Mouse (Mus musculus) limb, embryonic 13.5 days (tissue): ENCODE results near the gene Reep6. TPM values are rescaled to one million over a fixed set of nuclear protein-coding genes. Genes with fewer than 3 reads are reported as not detected.

Experiments
- ATAC-seq: fragments of 200-750 bp; cut with Nextera tagmentation; 2 replicates; pipeline ENCODE4 v1.8.0; 2017; ENCODE audit warnings: low read depth, moderate number of reproducible peaks, moderate TSS enrichment; ENCODE audit not compliant: low FRiP score
- H3K27ac ChIP-seq: fragments of 300-500 bp; sonication (generic); 2 replicates; pipeline ENCODE4 v1.5.1; 2015; ENCODE audit warnings: inconsistent platforms, mild to moderate bottlenecking, moderate library complexity
- H3K27me3 ChIP-seq: fragments of 300-500 bp; sonication (generic); 2 replicates; pipeline ENCODE4 v1.6.1; 2015; ENCODE audit warnings: mild to moderate bottlenecking, inconsistent platforms
- H3K36me3 ChIP-seq: fragments of 300-500 bp; sonication (generic); 2 replicates; pipeline ENCODE4 v1.6.1; 2015; ENCODE audit warnings: inconsistent platforms, mild to moderate bottlenecking, moderate library complexity
- H3K4me1 ChIP-seq: fragments of 300-500 bp; sonication (generic); 2 replicates; pipeline ENCODE4 v1.6.1; 2015; ENCODE audit warnings: inconsistent platforms
- H3K4me2 ChIP-seq: fragments of 300-500 bp; sonication (generic); replicated peaks from 2 replicates; pipeline ENCODE4 v1.6.1; 2015; ENCODE audit warnings: inconsistent platforms, mild to moderate bottlenecking, moderate library complexity
- H3K4me3 ChIP-seq: fragments of 300-500 bp; sonication (generic); 2 replicates; pipeline ENCODE4 v1.5.1; 2015; ENCODE audit warnings: moderate library complexity, mild to moderate bottlenecking, inconsistent platforms
- H3K9ac ChIP-seq: fragments of 300-500 bp; sonication (generic); 2 replicates; pipeline ENCODE4 v1.6.1; 2015; ENCODE audit warnings: mild to moderate bottlenecking, inconsistent platforms
- H3K9me3 ChIP-seq: fragments of 300-500 bp; sonication (generic); 2 replicates; pipeline ENCODE4 v1.6.1; 2016; ENCODE audit warnings: inconsistent platforms
- WGBS: fragments of 180-500 bp; shearing (Covaris S2); methylation state at CpG from one replicate; pipeline ENCODE4 v1.1.7; 2015; 5-methylcytosine and 5-hydroxymethylcytosine counted together
- microRNA-seq: library from miRNA; unstranded; fragments of <30 nt; microRNA quantifications from one replicate; pipeline ENCODE4, GENCODE M21; 2016
- polyA plus RNA-seq: library from polyadenylated mRNA; unstranded; fragments of >200 nt; fragmentation: Nextera tagmentation; extraction: Ambion mirVana; gene quantifications from 2 replicates; pipeline ENCODE4 v1.2.1, GENCODE M21; 2015

The Reep6 gene
- polyA plus RNA-seq, 1 experiment from 2014 or later = 6.3 TPM

- WGBS = 71% methylated on average over 7 of the region's 7 CpGs
- no peaks in the 10 kb centered on the region for H3K27me3 ChIP-seq
- peaks cover 46% of the 10 kb centered on the region for H3K4me1 ChIP-seq
- H3K9ac ChIP-seq = peak overlapping the region; percentile 99
- H3K36me3 ChIP-seq = peaks cover 51% of the 10 kb centered on the region
- no peak overlapping the region; the same call in 1 of the 2 replicates for H3K27ac ChIP-seq
- H3K4me2 ChIP-seq = peak overlapping the region; percentile 95
- ATAC-seq = no peak
- H3K9me3 ChIP-seq = no peaks in the 10 kb centered on the region
- H3K4me3 ChIP-seq = peak overlapping the region; percentile 97
Measured at GRCm38 (mm10) chr10:80384709-80385108, 55.0 kb downstream of the Reep6 start.

DNA sequence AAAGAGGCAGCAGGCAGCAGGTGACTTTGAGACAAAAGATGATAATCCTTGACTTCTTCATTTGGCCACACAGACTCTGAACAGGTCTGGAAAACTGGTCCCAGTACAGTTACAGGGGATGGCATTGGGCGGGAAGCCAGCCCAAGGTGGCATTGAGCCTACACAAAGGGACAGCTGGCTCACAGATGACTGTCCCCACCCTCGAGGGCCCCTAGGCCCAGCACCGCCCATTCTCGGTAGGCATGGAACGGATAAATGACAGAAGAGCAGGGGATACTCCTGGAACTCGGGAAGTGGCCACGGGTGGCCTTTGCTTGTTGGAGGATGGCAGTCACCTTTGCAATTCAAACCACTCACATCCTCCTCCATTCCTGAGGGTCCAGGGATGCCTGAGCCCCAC is 55.6 kb downstream of the Reep6 start:
- ATAC-seq = no peak
- H3K27ac ChIP-seq = peak overlapping the region; percentile 80
- peak overlapping the region; percentile 99 for H3K9ac ChIP-seq
- peaks cover 46% of the 10 kb centered on the region for H3K4me1 ChIP-seq
- no peaks in the 10 kb centered on the region for H3K9me3 ChIP-seq
- peak overlapping the region; percentile 97 for H3K4me3 ChIP-seq
- H3K36me3 ChIP-seq = peaks cover 51% of the 10 kb centered on the region
- no peaks in the 10 kb centered on the region for H3K27me3 ChIP-seq
- WGBS = 15% methylated on average over 7 of the region's 7 CpGs
- H3K4me2 ChIP-seq = peak overlapping the region; percentile 95

Small RNA genes lying within 50 kb of the gene (microRNA-seq; reads per million reads assigned to microRNA genes)
- gene Gm22721 = not detected

Other genes with a start within 250 kb of the Reep6 start
- gene Sbno2, start 224.4 kb upstream of the Reep6 start, polyA plus RNA-seq = 13.5 and 15.2 TPM in 2 replicates
- 17.1 and 17.4 TPM in 2 replicates for gene Stk11, start 214.2 kb upstream of the Reep6 start, polyA plus RNA-seq
- 456 and 475 TPM in 2 replicates for gene Atp5d, start 191.3 kb upstream of the Reep6 start, polyA plus RNA-seq
- 7.4 and 8.1 TPM in 2 replicates for gene Cbarp, start 189.1 kb upstream of the Reep6 start, polyA plus RNA-seq
- gene Midn, start 181.7 kb upstream of the Reep6 start, polyA plus RNA-seq = 22.9 and 23.2 TPM in 2 replicates
- gene Cirbp, start 164.0 kb upstream of the Reep6 start, polyA plus RNA-seq = 149 and 194 TPM in 2 replicates
- 9.7 and 11.0 TPM in 2 replicates for gene 1600002K03Rik, start 157.0 kb upstream of the Reep6 start, polyA plus RNA-seq
- gene Efna2, start 150.5 kb upstream of the Reep6 start, polyA plus RNA-seq = 39.5 and 40.4 TPM in 2 replicates
- 94.7 and 96.9 TPM in 2 replicates for gene Mum1, start 103.5 kb upstream of the Reep6 start, polyA plus RNA-seq
- 298 and 306 TPM in 2 replicates for gene Ndufs7, start 80.8 kb upstream of the Reep6 start, polyA plus RNA-seq
- 57.1 and 58.4 TPM in 2 replicates for gene Gamt, start 68.9 kb upstream of the Reep6 start, polyA plus RNA-seq
- 64.9 and 67.9 TPM in 2 replicates for gene Dazap1, start 68.5 kb upstream of the Reep6 start, polyA plus RNA-seq
- gene Rps15, start 37.5 kb upstream of the Reep6 start, polyA plus RNA-seq = 908 and 936 TPM in 2 replicates
- gene Apc2, start 34.0 kb upstream of the Reep6 start, polyA plus RNA-seq = 3.3 and 3.8 TPM in 2 replicates
- gene 2310011J03Rik, start 9.4 kb upstream of the Reep6 start, polyA plus RNA-seq = 50.7 and 51.2 TPM in 2 replicates
- gene Pcsk4, start 455 bp upstream of the Reep6 start, polyA plus RNA-seq = 4.8 and 6.5 TPM in 2 replicates
- gene Adamtsl5, start 18.5 kb downstream of the Reep6 start, polyA plus RNA-seq = 2.0 and 2.4 TPM in 2 replicates
- gene Plk5, start 26.5 kb downstream of the Reep6 start, polyA plus RNA-seq = 1.2 and 2.2 TPM in 2 replicates
- gene Mex3d, start 57.7 kb downstream of the Reep6 start, polyA plus RNA-seq = 9.2 and 9.5 TPM in 2 replicates
- gene Mbd3, start 69.6 kb downstream of the Reep6 start, polyA plus RNA-seq = 276 and 288 TPM in 2 replicates
- 443 and 459 TPM in 2 replicates for gene Uqcr11, start 76.9 kb downstream of the Reep6 start, polyA plus RNA-seq
- 153 and 157 TPM in 2 replicates for gene Tcf3, start 103.7 kb downstream of the Reep6 start, polyA plus RNA-seq
- gene Onecut3, start 164.9 kb downstream of the Reep6 start, polyA plus RNA-seq = not detected in 2 replicates
- 0.29 and 0.33 TPM in 2 replicates for gene Atp8b3, start 209.2 kb downstream of the Reep6 start, polyA plus RNA-seq
- gene Rexo1, start 231.6 kb downstream of the Reep6 start, polyA plus RNA-seq = 28.3 and 28.7 TPM in 2 replicates
- gene Klf16, start 247.4 kb downstream of the Reep6 start, polyA plus RNA-seq = 9.3 and 10.0 TPM in 2 replicates